Mouse (Mus musculus): ENCODE measurements around the gene Exosc8. TPM values are rescaled to one million over a fixed set of nuclear protein-coding genes. Genes with fewer than 3 reads are reported as not detected.
"Not testable (repeated sequence)": the region's sequence is repeated elsewhere in the genome, so short reads cannot be mapped to it uniquely, and the experiment has no call there.

Exosc8 gene
- 106 and 110 TPM in 2 replicates for polyA plus RNA-seq (2015; fragmentation: Nextera tagmentation; extraction: Ambion mirVana)

DNA sequence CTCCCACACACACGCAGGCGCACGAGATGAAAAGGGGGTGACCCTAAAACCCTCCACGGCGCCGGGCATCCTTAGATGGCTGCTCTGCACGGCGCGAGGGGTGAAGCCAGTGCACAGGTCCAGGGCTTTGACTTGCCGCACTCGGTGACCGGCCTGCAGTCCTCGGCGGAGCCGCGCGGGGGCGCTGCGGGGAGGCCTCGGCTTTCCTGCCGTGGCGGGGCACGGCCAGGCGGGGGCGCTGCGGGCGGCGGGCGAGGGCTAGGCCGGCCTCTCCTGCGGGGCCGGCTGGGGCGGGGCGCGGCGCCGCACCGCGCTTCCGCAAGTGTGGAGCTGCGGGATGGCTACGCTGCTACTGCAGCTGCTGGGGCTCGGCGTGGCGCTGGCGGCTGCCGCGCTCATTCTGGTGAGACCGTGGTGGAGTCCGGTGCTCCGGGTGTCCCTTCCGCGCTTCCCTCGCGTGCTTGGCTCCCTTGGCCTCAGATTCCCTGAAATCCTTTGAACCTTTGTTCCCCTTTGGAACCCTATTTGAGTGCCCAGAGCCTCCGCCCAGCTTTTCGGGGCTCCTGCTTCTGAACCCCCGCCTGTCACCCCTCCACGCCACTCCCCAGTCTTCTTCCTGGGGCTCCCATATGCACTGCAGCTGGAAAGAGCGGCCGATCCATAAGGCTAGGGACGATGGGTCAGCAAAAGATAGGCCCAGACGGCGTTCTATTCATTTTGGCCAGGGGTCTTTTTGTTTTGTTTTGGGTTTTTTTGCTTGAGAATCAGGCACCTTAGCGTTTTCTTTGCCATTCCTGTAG lies at the start of gene Exosc8, which contains the start of gene Alg5:
TSS of gene Exosc8 (minus strand) at position 147 of the 800 bp plus-strand sequence.
TSS of gene Alg5 (plus strand) at position 293 of the 800 bp plus-strand sequence.
- peak within 1 kb of the TSS; percentile 91 for H3K4me3 ChIP-seq (replicated peaks)
- under 1% methylated on average over 55 of the region's 65 CpGs for WGBS (ENCODE audit: insufficient replicate concordance)
- H3K4me1 ChIP-seq (replicated peaks) = peaks cover 43% of the 10 kb centered on the region
- peak; percentile 86 for ATAC-seq (ENCODE audit: low read depth)
- peak within 1 kb of the TSS; percentile 99 for H3K27ac ChIP-seq
- H3K27me3 ChIP-seq = no peaks in the 10 kb centered on the region
- H3K4me2 ChIP-seq = peak within 1 kb of the TSS; percentile 98
- no peaks in the 10 kb centered on the region for H3K9me3 ChIP-seq (replicated peaks)
- DNase-seq = peak; percentile 83
- peaks cover 58% of the 10 kb centered on the region for H3K36me3 ChIP-seq
- H3K9ac ChIP-seq = peak within 1 kb of the TSS; percentile 95

DNA sequence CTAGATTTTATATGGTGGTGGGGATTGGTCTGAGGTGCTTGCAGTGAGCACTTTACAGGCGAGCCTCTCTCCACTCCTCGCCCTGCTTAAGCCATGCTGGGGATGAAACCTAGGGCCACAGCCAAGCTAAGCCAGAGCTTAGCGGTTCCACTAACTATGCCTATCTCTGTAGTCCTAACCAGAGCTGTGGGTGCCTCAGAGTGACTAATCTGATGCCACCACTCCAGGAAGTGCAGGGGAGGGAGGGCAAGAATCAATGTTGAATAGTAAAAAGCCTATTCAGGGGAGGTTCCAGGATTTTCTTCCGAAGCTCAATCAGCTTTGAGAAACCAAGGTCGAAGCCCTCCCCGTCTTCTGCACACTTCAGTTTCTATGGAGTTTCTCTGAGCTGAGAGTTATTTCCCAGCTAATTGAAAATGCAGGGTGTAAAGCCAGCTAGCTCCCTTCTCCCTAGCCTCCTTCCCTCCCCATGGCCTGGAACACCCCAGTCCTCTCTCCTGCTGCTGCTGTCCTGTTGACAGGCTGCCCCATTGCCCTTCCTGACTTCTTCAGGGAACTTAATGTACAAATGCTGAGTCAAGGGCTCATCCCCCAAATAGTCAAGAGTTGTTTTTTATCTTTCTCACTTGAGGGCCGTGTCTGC lies 40.9 kb upstream of the Exosc8 start:
- ATAC-seq (ENCODE audit: low read depth) (no peak), DNase-seq (no peak)
- Histone ChIP-seq H3K27ac (no peak overlapping the region), H3K4me3 (replicated peaks) (no peak overlapping the region), H3K27me3 (no peaks in the 10 kb centered on the region), H3K9ac (no peak overlapping the region), H3K4me2 (no peak overlapping the region), H3K4me1 (replicated peaks) (no peaks in the 10 kb centered on the region), H3K36me3 (no peaks in the 10 kb centered on the region), H3K9me3 (replicated peaks) (0 out of 2 replicates have a peak, but pooled peaks cover 4% of the 10 kb centered on the region)
- 43% methylated on average over 7 of the region's 7 CpGs for WGBS (ENCODE audit: insufficient replicate concordance)

DNA sequence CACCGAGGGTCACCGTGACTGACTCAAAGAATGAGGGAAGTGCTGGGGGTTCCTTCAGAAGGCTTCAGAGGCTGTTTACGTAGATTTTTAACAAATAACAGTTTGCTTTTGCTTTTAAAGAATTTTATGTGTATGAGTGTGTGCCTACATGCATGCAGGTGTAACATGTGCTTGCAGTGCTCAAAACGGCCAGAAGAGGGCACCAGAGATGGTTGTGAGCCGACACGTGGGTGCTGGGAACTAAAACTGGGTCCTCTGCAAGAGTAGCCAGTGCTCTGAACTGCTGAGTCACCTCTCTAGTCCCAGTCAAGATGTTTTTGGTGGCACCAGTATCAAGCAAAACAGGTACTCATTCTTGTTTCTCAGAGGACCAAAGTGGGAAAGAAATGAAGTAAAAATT lies 38.4 kb upstream of the Exosc8 start:
- Histone ChIP-seq H3K9me3 (replicated peaks) (0 out of 2 replicates have a peak, but pooled peaks cover 4% of the 10 kb centered on the region), H3K4me2 (no peak overlapping the region), H3K27me3 (no peaks in the 10 kb centered on the region), H3K4me1 (replicated peaks) (no peaks in the 10 kb centered on the region), H3K36me3 (no peaks in the 10 kb centered on the region), H3K9ac (no peak overlapping the region), H3K4me3 (replicated peaks) (no peak overlapping the region), H3K27ac (no peak overlapping the region)
- 65% methylated on average over 6 of the region's 6 CpGs for WGBS (ENCODE audit: insufficient replicate concordance)
- ATAC-seq (ENCODE audit: low read depth) (no peak), DNase-seq (no peak)

DNA sequence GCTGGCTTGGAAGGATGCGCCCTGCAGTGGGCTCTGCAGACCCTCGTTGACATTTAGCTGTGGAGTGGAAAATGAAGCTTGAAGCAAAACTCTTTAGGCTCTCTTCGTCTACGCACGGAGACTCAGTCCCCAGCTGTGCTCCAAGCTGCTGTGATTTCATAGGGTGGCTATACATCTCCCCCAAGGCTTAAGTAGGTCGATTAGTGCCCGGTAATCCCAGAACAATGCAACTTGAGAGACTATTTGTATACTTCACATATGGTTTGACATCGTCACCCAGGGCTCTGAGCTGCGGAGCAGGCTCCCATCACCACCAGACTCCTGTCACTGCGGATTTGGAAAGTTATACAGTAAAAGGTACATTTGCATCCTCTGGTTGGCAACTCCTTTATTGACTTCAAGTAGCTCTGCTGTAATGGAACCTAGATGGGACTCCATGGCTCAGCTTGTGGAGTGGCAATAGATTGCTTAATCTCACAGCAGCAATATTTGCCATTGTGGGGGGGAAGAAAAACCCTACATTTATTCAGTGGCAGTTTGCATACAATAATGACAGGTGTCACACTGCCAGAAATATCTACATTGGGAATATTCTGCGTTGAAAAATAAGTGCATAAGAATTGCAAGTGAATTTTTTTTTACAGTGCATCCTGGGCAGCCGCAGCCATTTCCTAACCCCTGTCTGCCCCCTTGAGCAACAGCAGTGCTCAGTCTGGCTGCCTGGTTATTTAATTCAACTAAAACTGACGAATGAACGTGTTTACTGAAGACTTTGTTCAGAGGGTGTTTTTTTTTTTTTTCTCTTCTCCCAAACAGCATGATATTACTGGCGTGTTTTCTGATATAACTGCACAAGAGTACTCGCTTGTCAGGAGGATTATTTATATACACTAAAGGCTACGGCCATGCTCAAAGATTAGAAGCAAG lies 34.4 kb upstream of the Exosc8 start:
- no peaks in the 10 kb centered on the region for H3K27me3 ChIP-seq
- 0 out of 2 replicates have a peak, but pooled peaks cover 4% of the 10 kb centered on the region for H3K9me3 ChIP-seq (replicated peaks)
- no peaks in the 10 kb centered on the region for H3K4me1 ChIP-seq (replicated peaks)
- no peak for ATAC-seq (ENCODE audit: low read depth)
- no peak overlapping the region for H3K27ac ChIP-seq
- no peak overlapping the region for H3K9ac ChIP-seq
- H3K36me3 ChIP-seq = no peaks in the 10 kb centered on the region
- WGBS (ENCODE audit: insufficient replicate concordance) = 63% methylated on average over 17 of the region's 17 CpGs
- H3K4me2 ChIP-seq = no peak overlapping the region
- DNase-seq = no peak
- H3K4me3 ChIP-seq (replicated peaks) = no peak overlapping the region

DNA sequence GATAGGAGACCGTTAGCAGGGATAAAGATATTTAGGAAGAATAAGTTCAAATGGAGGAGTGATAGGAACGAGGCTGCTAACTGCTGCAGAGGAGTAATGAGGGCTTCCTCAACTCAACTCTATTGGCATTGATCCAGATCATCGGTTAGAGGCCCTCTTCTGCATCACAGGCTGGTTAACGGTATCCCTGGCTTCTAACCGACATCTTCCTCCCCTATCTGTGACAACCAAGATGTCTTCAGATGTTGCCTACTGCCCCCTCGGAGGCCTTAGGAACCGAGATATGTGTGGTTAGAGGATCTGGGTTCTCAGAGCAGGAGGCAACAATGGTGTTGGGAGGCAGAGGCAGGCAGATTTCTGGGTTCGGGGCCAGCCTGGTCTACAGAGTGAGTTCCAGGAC lies 33.4 kb upstream of the Exosc8 start:
- 0 out of 2 replicates have a peak, but pooled peaks cover 3% of the 10 kb centered on the region for H3K9me3 ChIP-seq (replicated peaks)
- no peak for DNase-seq
- 68% methylated on average over 8 of the region's 8 CpGs for WGBS (ENCODE audit: insufficient replicate concordance)

DNA sequence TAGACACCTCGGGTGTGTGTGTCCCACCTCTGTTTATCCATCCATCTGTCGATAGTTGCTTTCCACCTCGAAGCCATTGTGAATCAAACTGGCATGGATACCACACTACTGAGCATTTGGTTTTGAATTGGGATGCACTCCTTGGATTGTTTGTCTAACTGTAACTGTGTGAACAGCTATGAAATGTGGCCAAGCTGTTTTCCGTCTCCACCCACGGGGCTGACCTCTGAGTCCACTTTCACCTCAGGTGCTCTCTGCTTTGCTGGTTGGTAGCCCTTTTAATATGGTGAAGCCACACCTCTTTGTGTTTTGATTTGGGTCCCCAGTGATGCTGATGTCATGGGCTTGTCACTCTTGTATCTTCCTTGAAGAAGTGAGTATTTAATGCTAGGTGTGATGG lies 31.6 kb upstream of the Exosc8 start:
- no peak overlapping the region for H3K27ac ChIP-seq

More for the DNA sequence above, 33.4 kb upstream of the Exosc8 start:
- H3K36me3 ChIP-seq = no peaks in the 10 kb centered on the region
- H3K4me1 ChIP-seq (replicated peaks) = no peaks in the 10 kb centered on the region
- no peak overlapping the region for H3K4me2 ChIP-seq
- no peak overlapping the region for H3K9ac ChIP-seq
- no peak overlapping the region for H3K27ac ChIP-seq
- no peak for ATAC-seq (ENCODE audit: low read depth)
- no peak overlapping the region for H3K4me3 ChIP-seq (replicated peaks)
- no peaks in the 10 kb centered on the region for H3K27me3 ChIP-seq

DNA sequence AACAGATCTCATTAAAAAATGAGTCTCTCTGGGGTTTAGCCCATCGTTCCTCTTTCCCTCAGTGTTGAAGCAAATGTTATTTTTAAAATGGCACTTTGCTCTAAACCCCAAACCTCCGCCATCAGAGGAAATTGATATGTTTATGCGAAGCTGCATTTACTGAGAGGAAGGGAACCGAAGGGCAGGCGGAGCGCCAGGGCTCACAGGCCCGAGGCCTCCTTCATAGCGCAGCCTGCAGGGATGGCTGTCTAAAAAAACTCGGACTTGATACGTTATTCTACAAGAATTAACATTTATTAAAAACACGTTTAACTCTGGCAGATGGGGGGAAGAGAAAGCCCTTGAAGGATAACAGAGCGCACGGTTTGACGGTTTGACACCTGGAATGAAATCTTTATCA lies 30.8 kb upstream of the Exosc8 start:
- Histone ChIP-seq H3K4me3 (replicated peaks) (no peak overlapping the region), H3K4me2 (no peak overlapping the region), H3K27ac (no peak overlapping the region), H3K36me3 (no peaks in the 10 kb centered on the region), H3K9ac (no peak overlapping the region), H3K4me1 (replicated peaks) (peaks cover 4% of the 10 kb centered on the region; the same call in 1 of the 2 replicates), H3K9me3 (replicated peaks) (no peaks in the 10 kb centered on the region), H3K27me3 (no peaks in the 10 kb centered on the region)
- ATAC-seq (ENCODE audit: low read depth) (no peak), DNase-seq (no peak)
- 69% methylated on average over 14 of the region's 14 CpGs for WGBS (ENCODE audit: insufficient replicate concordance)

More for the DNA sequence above, 31.6 kb upstream of the Exosc8 start:
- no peaks in the 10 kb centered on the region for H3K4me1 ChIP-seq (replicated peaks)
- DNase-seq = no peak
- no peak overlapping the region for H3K4me3 ChIP-seq (replicated peaks)
- WGBS (ENCODE audit: insufficient replicate concordance) = 69% methylated on average over 5 of the region's 5 CpGs
- no peaks in the 10 kb centered on the region for H3K36me3 ChIP-seq
- H3K9me3 ChIP-seq (replicated peaks) = no peaks in the 10 kb centered on the region
- ATAC-seq (ENCODE audit: low read depth) = no peak
- no peaks in the 10 kb centered on the region for H3K27me3 ChIP-seq
- H3K9ac ChIP-seq = no peak overlapping the region
- H3K4me2 ChIP-seq = no peak overlapping the region

DNA sequence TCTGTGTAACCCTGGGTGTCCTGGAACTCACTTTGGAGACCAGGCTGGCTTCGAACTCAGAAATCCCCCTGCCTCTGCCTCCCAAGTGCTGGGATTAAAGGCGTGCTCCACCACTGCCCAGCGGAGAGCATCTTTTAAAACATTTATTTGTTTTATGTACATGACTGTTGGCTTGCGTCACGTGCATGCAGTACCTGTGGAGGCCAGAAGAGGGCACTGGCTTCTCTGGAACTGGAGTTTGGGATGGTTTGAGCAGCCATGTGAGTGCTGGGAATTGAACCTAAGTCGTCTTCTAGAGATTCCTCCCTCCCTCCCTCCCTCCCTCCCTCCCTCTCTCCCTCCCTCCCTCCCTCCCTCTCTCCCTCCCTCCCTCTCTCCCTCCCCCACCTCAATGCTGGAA lies 30.3 kb upstream of the Exosc8 start:
- not testable (repeated sequence) for H3K9me3 ChIP-seq (replicated peaks); H3K27ac ChIP-seq; DNase-seq; H3K4me3 ChIP-seq (replicated peaks); H3K4me2 ChIP-seq; ATAC-seq (ENCODE audit: low read depth); H3K36me3 ChIP-seq; H3K27me3 ChIP-seq; H3K4me1 ChIP-seq (replicated peaks); H3K9ac ChIP-seq
- WGBS (ENCODE audit: insufficient replicate concordance) = 69% methylated on average over 6 of the region's 6 CpGs

DNA sequence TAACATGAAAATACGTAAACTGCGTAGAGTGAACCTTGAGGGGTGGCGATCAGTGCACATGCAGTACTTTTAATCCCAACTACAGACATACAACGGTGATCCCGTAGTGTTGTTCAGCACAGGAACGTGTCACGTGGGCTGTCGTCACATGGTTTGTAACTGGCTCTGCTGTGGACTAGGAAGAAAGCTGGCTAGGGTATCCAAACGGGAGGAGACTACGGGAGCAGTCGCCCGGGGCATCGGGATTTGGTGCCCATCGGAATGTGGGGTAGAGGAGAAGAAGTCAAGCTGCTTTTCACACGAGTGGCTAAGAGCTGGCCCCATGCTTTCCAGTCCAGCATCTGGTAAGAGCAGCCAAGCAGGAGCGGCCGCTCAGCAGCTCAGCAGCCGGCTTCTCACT lies 29.2 kb upstream of the Exosc8 start:
- WGBS (ENCODE audit: insufficient replicate concordance) = 67% methylated on average over 18 of the region's 18 CpGs
- H3K9me3 ChIP-seq (replicated peaks) = no peaks in the 10 kb centered on the region
- no peak overlapping the region for H3K4me2 ChIP-seq
- DNase-seq = no peak
- no peak overlapping the region for H3K27ac ChIP-seq
- no peak for ATAC-seq (ENCODE audit: low read depth)
- H3K36me3 ChIP-seq = no peaks in the 10 kb centered on the region
- H3K4me3 ChIP-seq (replicated peaks) = no peak overlapping the region
- H3K4me1 ChIP-seq (replicated peaks) = peaks cover 7% of the 10 kb centered on the region; the same call in 1 of the 2 replicates
- H3K27me3 ChIP-seq = no peaks in the 10 kb centered on the region
- H3K9ac ChIP-seq = no peak overlapping the region

DNA sequence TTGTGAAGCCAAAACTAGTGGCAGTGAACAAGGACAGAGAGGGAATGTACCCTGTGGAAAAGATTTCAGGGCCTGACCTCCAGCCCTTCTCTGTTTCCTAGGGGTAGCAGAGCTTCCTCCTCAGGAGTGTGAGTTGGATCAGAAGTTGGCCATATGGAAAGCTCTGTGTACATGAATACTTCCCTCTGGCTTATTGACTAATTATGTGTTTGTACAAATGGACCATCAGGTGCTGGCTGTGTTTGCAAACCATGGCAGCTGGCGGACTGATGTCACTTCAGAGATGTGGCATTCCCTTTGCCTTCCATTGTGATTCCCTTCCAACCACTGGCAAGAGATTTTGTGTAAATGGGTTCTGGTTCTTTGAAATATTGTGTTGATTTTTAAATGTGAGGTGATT lies 26.1 kb upstream of the Exosc8 start:
- H3K27me3 ChIP-seq = peaks cover 16% of the 10 kb centered on the region

More for the DNA sequence above, 26.1 kb upstream of the Exosc8 start:
- H3K27ac ChIP-seq = no peak overlapping the region
- ATAC-seq (ENCODE audit: low read depth) = no peak
- WGBS (ENCODE audit: insufficient replicate concordance) = 70% methylated on average over 1 of the region's 1 CpGs
- no peak overlapping the region for H3K4me3 ChIP-seq (replicated peaks)
- H3K9ac ChIP-seq = no peak overlapping the region
- no peaks in the 10 kb centered on the region for H3K36me3 ChIP-seq
- peaks cover 7% of the 10 kb centered on the region; the same call in 1 of the 2 replicates for H3K4me1 ChIP-seq (replicated peaks)
- H3K9me3 ChIP-seq (replicated peaks) = no peaks in the 10 kb centered on the region
- DNase-seq = no peak
- H3K4me2 ChIP-seq = no peak overlapping the region

Data from liver, embryonic 13.5 days (tissue).